Mouse (Mus musculus) myocyte (in vitro differentiated cells): ENCODE measurements around the gene Phox2b. TPM values are rescaled to one million over a fixed set of nuclear protein-coding genes. Genes with fewer than 3 reads are reported as not detected.

Experiments
- H3K27me3 ChIP-seq: one replicate; pipeline ENCODE4 v1.6.1; 2011; ENCODE audit not compliant: control insufficient read depth, insufficient read depth, insufficient read length
- H3K36me3 ChIP-seq: one replicate; pipeline ENCODE4 v1.6.1; 2011; ENCODE audit not compliant: control insufficient read depth, insufficient read depth
- H3K4me2 ChIP-seq: one replicate; pipeline ENCODE4 v1.6.1; 2011; ENCODE audit warnings: low read depth, control low read depth
- H3K4me3 ChIP-seq: one replicate; pipeline ENCODE4 v1.5.1; 2011; ENCODE audit warnings: mild to moderate bottlenecking, control low read depth, moderate library complexity
- H3K79me2 ChIP-seq: one replicate; pipeline ENCODE4 v1.6.1; 2011; ENCODE audit not compliant: control insufficient read depth, insufficient read depth
- H3ac ChIP-seq: one replicate; pipeline ENCODE4 v1.6.1; 2011; ENCODE audit not compliant: control insufficient read depth, insufficient read length
- CEBPB ChIP-seq: IDR thresholded peaks from 2 replicates; pipeline ENCODE4 v1.6.1; 2011; ENCODE audit warnings: mild to moderate bottlenecking, moderate library complexity; ENCODE audit not compliant: poor library complexity, insufficient read depth, severe bottlenecking
- E2F4 ChIP-seq: IDR thresholded peaks from one replicate; pipeline ENCODE4 v1.6.1; 2011; ENCODE audit warnings: mild to moderate bottlenecking, control low read depth, moderate library complexity; ENCODE audit not compliant: insufficient read depth
- MAX ChIP-seq: IDR thresholded peaks from one replicate; pipeline ENCODE4 v1.6.1; 2011; ENCODE audit warnings: low read depth, mild to moderate bottlenecking, control low read depth
- MYOD1 ChIP-seq, 3 experiments: IDR thresholded peaks; one replicate each; pipeline ENCODE4 v1.6.1; 2011; ENCODE audit warnings: control low read depth in 2 of 3, low read depth in 2 of 3, mild to moderate bottlenecking in 2 of 3, moderate library complexity in 1 of 3; ENCODE audit not compliant: insufficient read length in 2 of 3, control insufficient read depth in 1 of 3
- MYOG ChIP-seq, 3 experiments: IDR thresholded peaks; one replicate each; pipeline ENCODE4 v1.6.1; 2011; ENCODE audit warnings: control low read depth in 2 of 3, low read depth in 2 of 3, mild to moderate bottlenecking in 2 of 3; ENCODE audit not compliant: insufficient read length in 2 of 3, control insufficient read depth in 1 of 3, insufficient read depth in 1 of 3
- POLR2A ChIP-seq: IDR thresholded peaks from one replicate; pipeline ENCODE4 v1.6.1; 2011; ENCODE audit warnings: low read depth, mild to moderate bottlenecking, control low read depth, moderate library complexity; ENCODE audit not compliant: insufficient read length
- POLR2AphosphoS2 ChIP-seq: IDR thresholded peaks from one replicate; pipeline ENCODE4 v1.6.1; 2011; ENCODE audit warnings: low read depth, control low read depth; ENCODE audit not compliant: insufficient read length
- REST ChIP-seq: IDR thresholded peaks from one replicate; pipeline ENCODE4 v1.6.1; 2011; ENCODE audit warnings: mild to moderate bottlenecking, control low read depth, moderate library complexity; ENCODE audit not compliant: insufficient read depth, insufficient read length
- SRF ChIP-seq: IDR thresholded peaks from one replicate; pipeline ENCODE4 v1.6.1; 2011; ENCODE audit warnings: low read depth; ENCODE audit not compliant: control insufficient read depth, insufficient read length
- TCF12 ChIP-seq: IDR thresholded peaks from one replicate; pipeline ENCODE4 v1.6.1; 2011; ENCODE audit warnings: mild to moderate bottlenecking, control low read depth; ENCODE audit not compliant: poor library complexity, insufficient read depth, severe bottlenecking
- TCF3 ChIP-seq: IDR thresholded peaks from one replicate; pipeline ENCODE4 v1.6.1; 2011; ENCODE audit warnings: low read depth, control low read depth; ENCODE audit not compliant: insufficient read length
- USF1 ChIP-seq: IDR thresholded peaks from one replicate; pipeline ENCODE4 v1.6.1; 2011; ENCODE audit warnings: low read depth, mild to moderate bottlenecking, control low read depth, moderate library complexity
- polyA plus RNA-seq: library from polyadenylated mRNA; unstranded; fragments of >200 nt; fragmentation: generic; extraction: Trizol; gene quantifications from one replicate; pipeline ENCODE4 v1.2.1, GENCODE M21; 2012; ENCODE audit warnings: missing spikeins

Gene Phox2b
- polyA plus RNA-seq, 1 experiment: not detected

- Histone ChIP-seq H3ac (no peak overlapping the region), H3K4me2 (no peak overlapping the region), H3K27me3 (peaks cover 27% of the 10 kb centered on the region), H3K79me2 (no peaks in the 10 kb centered on the region), H3K36me3 (no peaks in the 10 kb centered on the region), H3K4me3 (no peak overlapping the region)
- TF ChIP-seq USF1: no peak
- TF ChIP-seq POLR2A: no peak
- no peak for TF ChIP-seq TCF3
- TF ChIP-seq SRF: no peak
- no peak for TF ChIP-seq POLR2AphosphoS2
- no peak for TF ChIP-seq MYOD1 (IDR thresholded peaks at IDR 0.05; ENCODE audit: control insufficient read depth in 1 of 3, insufficient read length in 2 of 3, low read depth in 2 of 3)
- TF ChIP-seq MYOG (IDR thresholded peaks at IDR 0.05; ENCODE audit: control insufficient read depth in 1 of 3, insufficient read depth in 1 of 3, insufficient read length in 2 of 3, low read depth in 2 of 3): no peak
- no peak for TF ChIP-seq REST
- TF ChIP-seq MAX: no peak
- TF ChIP-seq CEBPB: no peak
- no peak for TF ChIP-seq E2F4
- TF ChIP-seq TCF12: no peak
These were observed 2.3 kb upstream of the Phox2b start for GRCm38 (mm10) chr5:67101395-67101760.

- Histone ChIP-seq H3K27me3 (peaks cover 32% of the 10 kb centered on the region), H3K4me2 (no peak overlapping the region), H3K79me2 (no peaks in the 10 kb centered on the region), H3ac (no peak overlapping the region), H3K4me3 (no peak overlapping the region), H3K36me3 (no peaks in the 10 kb centered on the region)
- TF ChIP-seq CEBPB (no peak), SRF (no peak), REST (no peak), MYOD1 (IDR thresholded peaks at IDR 0.05; ENCODE audit: control insufficient read depth in 1 of 3, insufficient read length in 2 of 3, low read depth in 2 of 3) (no peak), MAX (no peak), TCF12 (no peak), POLR2AphosphoS2 (no peak), POLR2A (no peak), TCF3 (no peak), MYOG (IDR thresholded peaks at IDR 0.05; ENCODE audit: control insufficient read depth in 1 of 3, insufficient read depth in 1 of 3, insufficient read length in 2 of 3, low read depth in 2 of 3) (no peak), E2F4 (no peak), USF1 (no peak)
These were observed 1.7 kb upstream of the Phox2b start for GRCm38 (mm10) chr5:67100564-67101394.

GRCm38 (mm10) chr5:67099393-67100271 is 531 bp upstream of the Phox2b start:
- TF ChIP-seq USF1 (no peak), POLR2A (no peak), CEBPB (no peak), MAX (no peak), REST (no peak), SRF (no peak), TCF3 (no peak), TCF12 (no peak)
- H3K79me2 ChIP-seq: no peaks in the 10 kb centered on the region
- H3K36me3 ChIP-seq: no peaks in the 10 kb centered on the region
- no peak overlapping the region for H3K4me3 ChIP-seq
- no peak overlapping the region for H3ac ChIP-seq
- no peak overlapping the region for H3K4me2 ChIP-seq
- peaks cover 40% of the 10 kb centered on the region for H3K27me3 ChIP-seq

GRCm38 (mm10) chr5:67098051-67098732 is 909 bp downstream of the Phox2b start:
- H3K27me3 ChIP-seq: peaks cover 40% of the 10 kb centered on the region
- H3K36me3 ChIP-seq: no peaks in the 10 kb centered on the region
- H3K79me2 ChIP-seq: no peaks in the 10 kb centered on the region
- H3K4me2 ChIP-seq: no peak overlapping the region
- no peak overlapping the region for H3ac ChIP-seq
- H3K4me3 ChIP-seq: no peak overlapping the region
- TF ChIP-seq CEBPB (no peak), TCF3 (no peak), SRF (no peak), POLR2A (no peak), USF1 (no peak), REST (no peak), MYOD1 (IDR thresholded peaks at IDR 0.05; ENCODE audit: control insufficient read depth in 1 of 3, insufficient read length in 2 of 3, low read depth in 2 of 3) (no peak), E2F4 (no peak), POLR2AphosphoS2 (no peak), TCF12 (no peak), MYOG (IDR thresholded peaks at IDR 0.05; ENCODE audit: control insufficient read depth in 1 of 3, insufficient read depth in 1 of 3, insufficient read length in 2 of 3, low read depth in 2 of 3) (no peak), MAX (no peak)
